23 mouse cellular contexts compared by ENCODE assay signal in genomic region chr1:77346459-77346858, GRCm38 (mm10).
A peak's percentile ranks its signal among the peaks of the same experiment; 100 is the strongest.
DNase-seq lines count a peak whose midpoint lies in the region; ATAC-seq lines count a peak whose summit lies in the region.
"Had no signal": no experiment of that assay in that cellular context is flagged by ENCODE, and none has a peak within 500 bp of the region (broad histone marks: within the 10 kb centered on the region; RNA-seq: fewer than 3 reads in every experiment).

No protein-coding gene starts in this region.

- DNase-seq in cerebellum, postnatal 25 days: peak; percentile 14 to 16
- DNase-seq in cerebellum, postnatal 4 days (ENCODE audit: low spot score in 2 of 2): no peak
- peak; percentile 6 to 8 for DNase-seq in left cerebral cortex, adult 18-20 months (ENCODE audit: low spot score in 2 of 2)
- DNase-seq in left cerebral cortex, postnatal 36 days (ENCODE audit: low spot score in 2 of 2): no peak
- peak; percentile 59 to 84 for DNase-seq in layer of hippocampus, postnatal 14 days (ENCODE audit: low spot score in 2 of 2)
- no peak for DNase-seq in urinary bladder, adult 18-20 months (ENCODE audit: low spot score in 2 of 2)
- DNase-seq: adrenal gland, postnatal 14 days; cerebellum, adult 11-12 months; heart, adult 11 months; kidney, adult 18-20 months; thymus, postnatal 36 days had no signal

- no peak overlapping the region for H3K4me3 ChIP-seq in forebrain, embryonic 16.5 days (replicated peaks; ENCODE audit: low read length)
- no peak overlapping the region for H3K4me3 ChIP-seq in liver, embryonic 12.5 days
- H3K4me3 ChIP-seq: embryonic facial prominence, embryonic 12.5 days; heart, embryonic 12.5 days; hindbrain, embryonic 12.5 days; limb, embryonic 12.5 days; lung, embryonic 15.5 days; midbrain, embryonic 10.5 days had no signal

- WGBS in forebrain, embryonic 16.5 days: 71% methylated on average over 4 of the region's 4 CpGs
- 70% methylated on average over 4 of the region's 4 CpGs for WGBS in liver, embryonic 12.5 days (ENCODE audit: insufficient replicate concordance)

- no peak overlapping the region for H3K27ac ChIP-seq in forebrain, embryonic 16.5 days (ENCODE audit: low read length)
- no peak overlapping the region for H3K27ac ChIP-seq in liver, embryonic 12.5 days
- H3K27ac ChIP-seq: embryonic facial prominence, embryonic 12.5 days; hindbrain, embryonic 12.5 days; kidney, postnatal 0 days; limb, embryonic 12.5 days; liver, embryonic 14.5 days; lung, embryonic 15.5 days; macrophage; midbrain, embryonic 10.5 days had no signal

- no peaks in the 10 kb centered on the region for H3K9me3 ChIP-seq in forebrain, embryonic 16.5 days (ENCODE audit: control insufficient read depth, low read length)
- no peaks in the 10 kb centered on the region for H3K9me3 ChIP-seq in liver, embryonic 12.5 days (replicated peaks)
- H3K9me3 ChIP-seq: embryonic facial prominence, embryonic 12.5 days; heart, embryonic 12.5 days; hindbrain, embryonic 12.5 days; lung, embryonic 15.5 days; midbrain, embryonic 10.5 days had no signal

- no peak overlapping the region for H3K4me2 ChIP-seq in forebrain, embryonic 16.5 days (ENCODE audit: low read length)
- no peak overlapping the region for H3K4me2 ChIP-seq in liver, embryonic 12.5 days
- H3K4me2 ChIP-seq: embryonic facial prominence, embryonic 12.5 days; heart, embryonic 12.5 days; hindbrain, embryonic 12.5 days; limb, embryonic 12.5 days; lung, embryonic 15.5 days had no signal

- H3K9ac ChIP-seq in forebrain, embryonic 16.5 days (replicated peaks; ENCODE audit: low read depth, low read length): no peak overlapping the region
- H3K9ac ChIP-seq in liver, embryonic 12.5 days: no peak overlapping the region
- H3K9ac ChIP-seq: embryonic facial prominence, embryonic 12.5 days; heart, embryonic 12.5 days; hindbrain, embryonic 12.5 days; limb, embryonic 12.5 days; liver, embryonic 14.5 days; lung, embryonic 15.5 days had no signal

- H3K36me3 ChIP-seq in forebrain, embryonic 16.5 days (ENCODE audit: control insufficient read depth, insufficient read depth): no peaks in the 10 kb centered on the region
- H3K36me3 ChIP-seq in liver, embryonic 12.5 days: no peaks in the 10 kb centered on the region
- H3K36me3 ChIP-seq: embryonic facial prominence, embryonic 12.5 days; G1E; heart, embryonic 12.5 days; hindbrain, embryonic 12.5 days; limb, embryonic 12.5 days; lung, embryonic 15.5 days; midbrain, embryonic 10.5 days had no signal

- H3K27me3 ChIP-seq in forebrain, embryonic 16.5 days (replicated peaks; ENCODE audit: control insufficient read depth, insufficient read depth, low read length): no peaks in the 10 kb centered on the region
- no peaks in the 10 kb centered on the region for H3K27me3 ChIP-seq in liver, embryonic 12.5 days (replicated peaks)
- H3K27me3 ChIP-seq: embryonic facial prominence, embryonic 12.5 days; heart, embryonic 12.5 days; hindbrain, embryonic 12.5 days; limb, embryonic 12.5 days; lung, embryonic 15.5 days had no signal

- intact Hi-C loops in left cerebral cortex, postnatal 36 days (cut with DNase I): no loop called here

- peaks cover 3% of the 10 kb centered on the region; the same call in 1 of the 2 replicates for H3K4me1 ChIP-seq in forebrain, embryonic 16.5 days (replicated peaks; ENCODE audit: control insufficient read depth, insufficient read depth, low read length)
- no peaks in the 10 kb centered on the region for H3K4me1 ChIP-seq in liver, embryonic 12.5 days
- H3K4me1 ChIP-seq: heart, embryonic 12.5 days; hindbrain, embryonic 12.5 days; limb, embryonic 12.5 days; lung, embryonic 15.5 days had no signal

- ATAC-seq in forebrain, embryonic 16.5 days: peak; percentile 59; the same call in 1 of the 2 replicates
- no peak for ATAC-seq in liver, embryonic 12.5 days

Comparison
In these comparisons a context has a peak if more than half of its experiments do, and no peak if none do; other contexts are left out.
1. DNase-seq: peak in cerebellum, postnatal 25 days (2 of 2), left cerebral cortex, adult 18-20 months (2 of 2) and layer of hippocampus, postnatal 14 days (2 of 2); none in cerebellum, postnatal 4 days (0 of 2), left cerebral cortex, postnatal 36 days (0 of 2) and urinary bladder, adult 18-20 months (0 of 2).